Mouse (Mus musculus): ENCODE measurements around the gene Crlf2.

DNA sequence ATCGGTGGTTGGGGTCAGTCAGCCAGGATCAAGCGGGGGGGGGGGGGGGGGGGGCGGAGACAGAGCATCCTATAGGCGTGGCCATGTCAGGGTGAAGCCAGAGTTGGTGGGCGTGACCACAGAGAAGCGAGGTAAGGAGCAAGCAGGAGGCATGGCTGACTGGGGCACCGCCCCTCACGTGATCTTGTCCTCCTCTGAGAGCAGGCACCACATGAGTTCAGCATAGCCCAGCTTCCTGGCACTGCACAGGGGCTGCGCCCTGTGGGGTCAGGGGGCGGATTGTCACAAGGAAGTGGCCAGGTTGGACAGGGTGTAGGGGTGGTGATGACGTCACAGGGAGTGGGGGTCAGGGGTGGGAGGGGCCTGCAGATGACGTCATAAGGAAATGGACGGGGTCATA, 6.7 kb downstream of the Crlf2 start:
- TF ChIP-seq CTCF (IDR thresholded peaks at IDR 0.05) (no peak), POLR2A (IDR thresholded peaks at IDR 0.05; ENCODE audit: insufficient read depth, low read depth, low read length) (no peak)
